Mouse (Mus musculus) forebrain, postnatal 0 days (tissue): ENCODE measurements at regions not wholly inside any gene's neighbourhood (a gene's known extent, or its start where the extent isn't known, plus 50 kb on each side); places are given as distances from the start of the nearest gene placed in this dataset.

Experiments
- ATAC-seq: fragments of 200-750 bp; cut with Nextera tagmentation; 2 replicates; pipeline ENCODE4 v1.8.0; 2017; ENCODE audit warnings: mild to moderate bottlenecking, moderate library complexity
- DNase-seq: peaks from one replicate; pipeline ENCODE4 v3.0.0-alpha.2; 2015
- H3K27ac ChIP-seq: fragments of 300-500 bp; sonication (generic); 2 replicates; pipeline ENCODE4 v1.5.1; 2014; ENCODE audit warnings: low read depth, mild to moderate bottlenecking, antibody characterized with exemption, low read length, moderate library complexity, mixed read lengths
- H3K27me3 ChIP-seq: fragments of 300-500 bp; sonication (generic); 2 replicates; pipeline ENCODE4 v1.6.1; 2014; ENCODE audit warnings: mild to moderate bottlenecking, low read length, mixed read lengths; ENCODE audit not compliant: insufficient read depth
- H3K36me3 ChIP-seq: fragments of 300-500 bp; sonication (generic); 2 replicates; pipeline ENCODE4 v1.6.1; 2014; ENCODE audit warnings: mild to moderate bottlenecking, moderate library complexity; ENCODE audit not compliant: insufficient read depth
- H3K4me1 ChIP-seq: fragments of 300-500 bp; sonication (generic); 2 replicates; pipeline ENCODE4 v1.6.1; 2014; ENCODE audit warnings: antibody characterized with exemption; ENCODE audit not compliant: insufficient read depth
- H3K4me2 ChIP-seq: fragments of 300-500 bp; sonication (generic); 2 replicates; pipeline ENCODE4 v1.6.1; 2014; ENCODE audit warnings: low read depth, mild to moderate bottlenecking, moderate library complexity
- H3K4me3 ChIP-seq: fragments of 300-500 bp; sonication (generic); 2 replicates; pipeline ENCODE4 v1.5.1; 2014; ENCODE audit warnings: low read depth, low read length, mixed read lengths
- H3K9ac ChIP-seq: fragments of 300-500 bp; sonication (generic); 2 replicates; pipeline ENCODE4 v1.6.1; 2014; ENCODE audit warnings: mild to moderate bottlenecking
- H3K9me3 ChIP-seq: fragments of 300-500 bp; sonication (generic); 2 replicates; pipeline ENCODE4 v1.6.1; 2016; ENCODE audit warnings: low read length
- CTCF ChIP-seq: sonication (generic); IDR thresholded peaks from 2 replicates; pipeline ENCODE4 v1.5.1; 2016; ENCODE audit warnings: antibody characterized with exemption, control low read depth, low read depth
- WGBS: fragments of 180-500 bp; shearing (Covaris S2); extraction: QIAGEN DNeasy Blood & Tissue Kit; methylation state at CpG from one replicate; pipeline ENCODE4 v1.1.7; 2014; 5-methylcytosine and 5-hydroxymethylcytosine counted together

- TF ChIP-seq CTCF = no peak
- Histone ChIP-seq H3K27ac (no peak overlapping the region), H3K27me3 (no peaks in the 10 kb centered on the region), H3K4me2 (no peak overlapping the region), H3K9ac (no peak overlapping the region), H3K4me1 (no peaks in the 10 kb centered on the region), H3K36me3 (no peaks in the 10 kb centered on the region), H3K4me3 (no peak overlapping the region), H3K9me3 (no peaks in the 10 kb centered on the region)
- 83% methylated on average over 4 of the region's 4 CpGs for WGBS
- ATAC-seq (no peak), DNase-seq (no peak)
Measured at GRCm38 (mm10) chr11:48378044-48378443, 389.3 kb upstream of the Sgcd start.

GRCm38 (mm10) chr11:48377269-48377668 is 388.5 kb upstream of the Sgcd start:
- ATAC-seq = no peak
- H3K4me1 ChIP-seq = no peaks in the 10 kb centered on the region
- no peak overlapping the region for H3K4me3 ChIP-seq
- no peaks in the 10 kb centered on the region for H3K27me3 ChIP-seq
- DNase-seq = no peak
- no peak for TF ChIP-seq CTCF
- H3K9me3 ChIP-seq = no peaks in the 10 kb centered on the region
- H3K36me3 ChIP-seq = no peaks in the 10 kb centered on the region
- no peak overlapping the region for H3K9ac ChIP-seq
- no peak overlapping the region for H3K27ac ChIP-seq
- H3K4me2 ChIP-seq = no peak overlapping the region

- no peak for DNase-seq
- no peak for TF ChIP-seq CTCF
Measured at GRCm38 (mm10) chr11:48351349-48352023, 362.7 kb upstream of the Sgcd start.

GRCm38 (mm10) chr11:48314500-48314899 is 325.7 kb upstream of the Sgcd start:
- H3K9ac ChIP-seq = no peak overlapping the region
- H3K4me3 ChIP-seq = no peak overlapping the region
- WGBS = 91% methylated on average over 1 of the region's 1 CpGs
- no peaks in the 10 kb centered on the region for H3K9me3 ChIP-seq
- H3K4me2 ChIP-seq = no peak overlapping the region
- H3K27me3 ChIP-seq = no peaks in the 10 kb centered on the region
- H3K4me1 ChIP-seq = no peaks in the 10 kb centered on the region
- DNase-seq = no peak
- no peaks in the 10 kb centered on the region for H3K36me3 ChIP-seq
- TF ChIP-seq CTCF = no peak
- no peak for ATAC-seq
- H3K27ac ChIP-seq = no peak overlapping the region

More at GRCm38 (mm10) chr11:48351349-48352023, 362.7 kb upstream of the Sgcd start:
- H3K4me2 ChIP-seq = no peak overlapping the region
- H3K4me1 ChIP-seq = no peaks in the 10 kb centered on the region
- H3K27ac ChIP-seq = no peak overlapping the region
- H3K9ac ChIP-seq = no peak overlapping the region
- 50% methylated on average over 4 of the region's 4 CpGs for WGBS
- no peaks in the 10 kb centered on the region for H3K9me3 ChIP-seq
- no peaks in the 10 kb centered on the region for H3K36me3 ChIP-seq
- ATAC-seq = no peak
- no peak overlapping the region for H3K4me3 ChIP-seq
- no peaks in the 10 kb centered on the region for H3K27me3 ChIP-seq

- ATAC-seq (no peak), DNase-seq (no peak)
- Histone ChIP-seq H3K27me3 (no peaks in the 10 kb centered on the region), H3K9ac (no peak overlapping the region), H3K27ac (no peak overlapping the region), H3K4me3 (no peak overlapping the region), H3K36me3 (no peaks in the 10 kb centered on the region), H3K4me1 (no peaks in the 10 kb centered on the region), H3K9me3 (no peaks in the 10 kb centered on the region), H3K4me2 (no peak overlapping the region)
- WGBS = 66% methylated on average over 3 of the region's 3 CpGs
- TF ChIP-seq CTCF = no peak
Measured at GRCm38 (mm10) chr11:48295370-48295769, 306.6 kb upstream of the Sgcd start.

GRCm38 (mm10) chr11:48262492-48262891 is 273.7 kb upstream of the Sgcd start:
- no peak for TF ChIP-seq CTCF
- Histone ChIP-seq H3K4me2 (no peak overlapping the region), H3K27ac (no peak overlapping the region), H3K9me3 (no peaks in the 10 kb centered on the region), H3K9ac (no peak overlapping the region), H3K36me3 (no peaks in the 10 kb centered on the region), H3K4me1 (no peaks in the 10 kb centered on the region), H3K4me3 (no peak overlapping the region), H3K27me3 (no peaks in the 10 kb centered on the region)
- WGBS = 41% methylated on average over 3 of the region's 3 CpGs
- no peak for ATAC-seq
- DNase-seq = no peak

- Histone ChIP-seq H3K9ac (no peak overlapping the region), H3K4me2 (no peak overlapping the region), H3K9me3 (no peaks in the 10 kb centered on the region), H3K27ac (no peak overlapping the region), H3K27me3 (no peaks in the 10 kb centered on the region), H3K4me1 (no peaks in the 10 kb centered on the region), H3K4me3 (no peak overlapping the region), H3K36me3 (no peaks in the 10 kb centered on the region)
- ATAC-seq (no peak), DNase-seq (no peak)
- no peak for TF ChIP-seq CTCF
- WGBS = 32% methylated on average over 1 of the region's 1 CpGs
Measured at GRCm38 (mm10) chr11:48261089-48261488, 272.3 kb upstream of the Sgcd start.
